Mouse (Mus musculus) heart, postnatal 25 days (tissue): ENCODE measurements around the gene Hoxb1. TPM values are rescaled to one million over a fixed set of nuclear protein-coding genes. Genes with fewer than 3 reads are reported as not detected.

ENCODE experiments used
- DNase-seq: peaks from one replicate; pipeline ENCODE4 v3.0.0; 2022; ENCODE audit warnings: low spot score
- intact Hi-C: fragments of 180-260 bp; cut with DNase I; formaldehyde crosslinking; loops from one replicate; pipeline ENCODE4 v1.15.1; 2025
- total RNA-seq, 2 experiments: library from RNA; stranded (reverse); gene quantifications; 2 replicates each; pipeline ENCODE4 v1.2.3; 2021

Gene Hoxb1
- total RNA-seq, 2 experiments from 2014 or later, result not detected

DNA sequence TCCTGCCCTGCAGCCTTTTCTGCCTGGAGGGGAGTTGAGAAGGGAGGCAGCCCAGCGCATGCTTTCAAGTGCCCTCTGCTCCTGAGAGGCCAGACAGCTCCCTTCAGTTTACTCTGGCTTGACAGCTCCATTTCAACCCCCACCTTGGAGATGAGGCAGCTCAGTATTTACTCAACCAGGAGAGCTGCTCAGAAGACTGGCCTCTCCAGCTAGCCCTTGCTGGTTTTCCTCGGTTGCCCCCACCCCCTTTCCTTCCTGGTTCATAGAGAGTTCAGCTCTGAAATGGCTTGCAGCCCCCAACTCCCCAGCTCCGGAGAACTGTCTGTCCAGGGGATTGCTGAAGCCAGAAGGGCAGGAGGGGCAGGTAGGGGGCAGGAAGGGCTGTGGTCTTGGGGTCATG is 7.0 kb downstream of the Hoxb1 start:
- intact Hi-C loops, result no loop called here
- DNase-seq, result no peak

DNA sequence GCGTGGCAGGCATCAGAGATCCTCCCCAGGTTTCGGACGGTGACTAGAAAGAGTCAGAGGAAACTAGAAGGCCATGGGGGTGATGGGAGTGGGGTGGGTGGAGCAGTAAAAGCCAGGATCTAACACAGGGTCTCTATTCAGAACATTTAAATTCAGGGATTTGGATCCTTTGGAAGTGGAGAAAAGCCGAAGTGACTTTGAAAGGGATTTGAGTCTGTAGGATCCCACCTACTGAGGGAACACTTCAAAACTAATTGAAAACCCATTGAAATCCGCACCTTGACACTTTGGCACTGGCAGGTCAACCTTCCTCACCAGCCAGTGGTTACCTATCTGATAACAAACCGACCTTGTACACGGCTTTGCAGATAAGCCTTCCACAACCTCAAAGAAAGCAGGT is 9.3 kb downstream of the Hoxb1 start:
- intact Hi-C loops, result no loop called here
- no peak for DNase-seq

DNA sequence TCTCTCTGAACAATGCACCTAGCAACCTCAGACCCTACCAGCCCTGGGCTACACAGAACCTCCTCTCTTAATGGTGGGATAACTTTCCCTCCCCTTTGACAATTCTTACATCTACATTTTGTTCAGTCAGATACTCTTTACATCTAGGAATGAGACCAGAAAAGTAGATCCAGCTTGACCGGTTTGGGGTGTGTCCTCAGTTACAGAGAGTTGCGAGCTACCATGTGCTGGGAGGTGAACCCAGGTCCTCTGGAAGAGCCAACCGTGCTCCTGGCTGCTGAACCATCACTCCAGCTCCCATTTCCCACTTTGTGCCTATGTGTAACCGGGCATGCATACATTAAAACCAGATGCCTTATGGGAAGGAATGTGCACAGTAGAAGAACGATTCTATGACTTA is 17.8 kb downstream of the Hoxb1 start:
- intact Hi-C loops, result no loop called here
- DNase-seq, result no peak

DNA sequence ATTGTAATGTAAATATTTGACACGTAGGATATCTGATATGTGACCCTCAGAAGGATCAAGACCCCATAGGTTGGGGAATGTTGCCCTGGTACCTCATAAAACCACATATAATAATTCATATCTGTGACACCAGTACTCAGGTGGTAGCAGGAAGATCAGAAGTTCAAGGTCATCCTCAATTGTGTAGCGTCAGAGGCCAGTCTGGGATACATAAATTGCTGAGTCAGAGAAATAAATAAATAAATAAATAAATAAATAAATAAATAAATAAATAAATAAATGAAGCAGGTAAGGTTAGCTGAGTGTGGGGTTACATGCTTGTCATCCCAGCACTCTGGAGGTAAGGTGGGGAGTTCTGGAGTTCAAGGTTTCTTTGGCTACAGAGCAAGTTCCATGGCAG is 22.1 kb downstream of the Hoxb1 start:
- intact Hi-C loops, result no loop called here

DNA sequence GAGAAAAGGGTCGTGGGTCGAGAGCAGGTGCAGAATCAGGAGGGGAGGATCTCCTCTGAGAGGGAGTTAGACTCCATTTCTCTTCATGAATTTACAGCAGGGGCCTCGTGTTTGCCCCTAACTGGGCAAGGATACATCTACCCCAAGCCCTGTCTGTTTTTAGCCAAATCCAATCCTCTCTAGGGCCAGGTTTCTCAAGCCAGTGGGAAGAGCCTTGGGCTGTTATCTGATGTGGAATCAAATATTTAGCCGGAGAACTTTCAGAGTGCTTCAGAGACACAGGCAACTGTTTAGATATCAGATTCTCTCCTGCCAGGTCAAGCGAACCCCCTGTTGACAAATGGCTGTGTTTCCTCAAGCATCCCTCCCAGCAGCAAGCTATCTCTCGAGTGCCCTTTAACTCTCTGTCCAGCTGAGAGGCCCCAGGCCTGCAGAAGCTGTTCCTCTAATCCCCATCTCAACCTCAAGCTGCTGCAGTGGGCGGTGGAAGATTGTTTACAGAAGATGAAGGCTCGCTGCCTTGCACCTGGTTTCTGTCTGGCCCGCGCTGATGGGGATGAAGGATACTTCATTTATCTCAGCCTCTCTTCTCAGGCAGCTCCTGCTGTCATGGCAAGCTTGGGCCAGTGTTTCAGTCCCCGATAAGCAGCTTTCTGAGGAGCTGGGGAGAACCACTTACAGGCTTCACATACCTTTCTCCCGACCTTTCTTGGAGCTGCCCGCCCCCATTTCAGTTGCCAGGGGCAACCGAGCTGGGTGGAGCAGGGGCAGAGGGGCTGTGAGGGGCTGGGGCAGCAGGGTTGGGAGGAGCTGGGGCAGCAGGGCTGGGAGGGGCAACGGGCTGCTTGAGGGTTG is 31.4 kb downstream of the Hoxb1 start:
- intact Hi-C loops, result no loop called here
- no peak for DNase-seq

More for the DNA sequence above, 22.1 kb downstream of the Hoxb1 start:
- no peak for DNase-seq

DNA sequence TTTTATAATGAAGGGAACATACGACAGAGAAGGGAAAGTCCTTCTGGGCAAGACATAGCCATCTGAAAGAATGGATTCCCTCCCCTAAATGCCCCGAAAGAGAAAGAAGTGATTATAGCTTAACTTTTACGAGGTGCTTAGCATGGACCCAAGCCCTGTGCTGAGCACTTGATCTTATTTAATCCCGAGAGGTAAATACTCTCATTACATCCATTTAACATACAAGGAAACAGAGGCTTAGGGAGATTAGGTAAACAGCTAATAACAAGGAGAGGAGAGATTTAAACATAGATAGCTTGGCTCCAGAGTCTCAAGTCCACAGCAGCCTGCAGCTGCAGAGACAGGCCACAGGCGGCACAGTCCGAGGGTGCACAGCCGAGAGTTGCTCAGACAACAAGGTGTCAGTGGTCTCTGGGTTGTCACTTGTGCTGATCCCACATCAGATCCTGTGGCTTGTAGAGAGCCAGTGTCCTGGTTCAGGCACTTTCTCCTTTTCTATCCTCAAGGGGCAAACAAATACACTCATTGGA is 32.3 kb downstream of the Hoxb1 start:
- DNase-seq, result no peak
- intact Hi-C loops, result no loop called here

DNA sequence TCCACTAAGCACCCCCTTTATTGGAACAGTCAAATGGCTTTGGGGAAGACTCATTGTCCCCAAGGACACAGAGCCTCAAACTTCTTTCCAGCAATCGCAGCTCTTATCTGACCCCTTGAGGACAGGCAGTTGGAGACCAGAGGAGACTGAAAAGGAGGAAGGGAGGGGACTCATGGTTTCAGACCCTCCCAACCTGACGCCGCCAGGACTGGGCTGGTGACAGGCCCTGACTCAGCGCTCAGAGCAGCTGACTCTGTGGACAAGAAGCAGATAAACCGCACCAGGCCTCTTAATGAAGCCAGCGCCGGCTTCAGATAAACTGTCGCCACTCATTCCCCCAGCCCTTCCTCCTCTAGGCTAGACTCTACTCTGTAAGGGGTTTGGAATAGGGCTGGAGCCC is 34.4 kb downstream of the Hoxb1 start:
- intact Hi-C loops, result no loop called here
- DNase-seq, result peak; percentile 15

DNA sequence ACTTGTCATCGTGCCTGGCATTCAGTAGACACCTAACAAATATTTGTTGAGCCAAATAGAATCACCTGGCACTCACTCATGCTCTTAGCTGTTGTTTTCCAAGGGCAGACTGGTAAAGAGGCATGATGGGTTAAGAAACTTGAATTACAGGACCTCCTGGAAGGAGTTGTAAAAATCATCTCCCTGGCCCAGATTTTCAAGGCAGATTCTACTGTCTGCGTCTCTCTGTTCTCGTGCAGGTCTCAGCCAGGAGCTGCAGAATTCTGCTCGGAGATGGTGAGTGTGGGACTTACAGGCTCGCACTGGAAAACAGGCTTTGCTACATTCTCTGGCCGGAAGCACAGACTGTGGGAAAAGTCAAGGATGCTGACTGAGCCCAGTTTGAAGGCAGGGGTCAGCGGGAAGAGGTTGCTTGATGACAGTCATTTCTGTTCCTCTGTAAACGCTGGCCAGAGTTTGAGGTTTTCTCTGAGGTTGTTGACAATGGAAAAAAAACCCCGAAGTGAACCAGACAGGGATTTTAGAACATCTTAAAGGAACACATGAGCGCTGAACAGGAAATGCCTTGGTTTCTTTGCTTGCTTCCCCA is 38.6 kb downstream of the Hoxb1 start:
- intact Hi-C loops, result no loop called here
- no peak for DNase-seq

DNA sequence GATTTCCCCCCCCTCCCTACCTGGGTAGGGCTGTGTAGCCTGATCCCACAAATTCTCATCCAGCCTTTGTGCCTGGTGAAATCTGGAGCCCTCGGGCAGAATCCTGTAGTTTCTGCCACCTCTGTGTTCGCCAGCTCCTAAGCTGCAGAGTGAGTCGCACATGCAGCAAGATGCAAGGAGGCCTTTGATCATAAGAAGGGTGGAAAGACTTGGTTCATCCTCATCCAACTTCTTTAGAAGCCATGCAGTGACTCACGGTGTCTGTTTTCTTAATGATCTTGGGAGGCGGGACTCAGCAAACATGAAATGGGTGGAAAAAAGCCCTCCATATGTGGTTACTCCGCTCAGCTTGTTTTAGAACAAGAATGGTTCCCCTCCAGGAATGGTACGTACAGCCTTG is 39.3 kb downstream of the Hoxb1 start:
- DNase-seq, result no peak
- intact Hi-C loops, result no loop called here

DNA sequence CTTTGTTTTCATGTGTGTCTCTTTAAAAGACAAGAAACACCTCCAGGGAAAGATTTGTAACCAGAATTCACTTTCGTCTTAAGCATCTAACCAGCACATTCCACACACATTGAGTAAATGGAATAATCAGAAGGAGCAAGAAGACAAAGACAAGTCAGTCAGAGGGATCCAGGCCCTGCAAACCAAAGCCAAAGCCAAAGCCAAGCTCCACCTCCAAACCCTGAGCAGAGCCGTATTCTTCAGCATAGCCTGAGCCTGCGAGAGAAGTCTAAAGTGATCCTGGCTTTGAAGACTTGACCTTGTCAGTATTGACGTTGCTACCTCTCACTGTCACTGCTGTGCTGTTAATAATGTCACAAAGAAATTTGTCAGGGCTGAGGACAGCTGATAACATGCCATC is 40.0 kb downstream of the Hoxb1 start:
- no peak for DNase-seq
- intact Hi-C loops, result no loop called here

DNA sequence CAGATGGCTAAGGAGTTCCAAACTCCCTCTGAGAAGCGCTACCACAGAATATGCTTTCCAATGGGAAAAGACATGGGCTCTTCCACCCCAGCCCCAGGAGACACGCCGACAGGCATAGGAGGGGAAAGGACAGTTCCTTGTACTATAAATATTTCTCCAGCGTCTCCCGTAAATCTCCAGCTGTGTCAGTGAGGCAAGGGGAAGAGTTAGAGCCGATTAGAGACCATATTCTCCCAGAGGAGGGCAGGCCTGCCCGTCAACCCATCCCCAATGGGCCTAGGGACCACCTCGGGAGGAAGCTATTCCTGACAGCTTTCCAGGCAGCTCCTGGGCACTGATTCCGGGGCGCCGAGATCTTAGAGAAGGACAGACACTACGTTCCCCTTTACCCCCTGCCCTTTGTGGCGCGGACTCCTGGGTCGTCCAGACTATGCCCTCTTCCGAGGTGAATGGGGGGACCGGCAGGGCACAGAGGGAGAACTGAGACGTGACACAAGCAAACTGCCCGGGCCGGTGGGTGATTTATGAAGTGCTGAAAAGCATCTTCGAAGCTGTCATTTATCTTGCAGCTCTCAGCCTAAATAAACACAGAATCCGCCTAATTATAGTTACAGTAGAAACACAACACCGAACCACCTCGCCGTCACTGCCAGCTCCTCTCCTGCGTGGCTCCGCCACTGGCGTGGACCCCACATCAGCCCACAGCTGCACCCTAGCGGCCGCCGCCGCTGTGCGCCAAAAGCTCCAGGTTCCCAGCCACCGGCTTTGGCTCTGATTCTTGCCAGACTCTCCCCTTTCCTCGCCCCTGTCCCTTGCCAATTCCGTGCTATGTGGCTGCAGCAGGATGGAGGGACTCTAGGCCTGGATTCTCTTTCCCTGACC is 41.9 kb downstream of the Hoxb1 start:
- intact Hi-C loops, result loop anchor here (2.0 kb wide), 1 partner anchor 105 kb away; the partner anchor contains the start of gene Hoxb5
- peak; percentile 40 for DNase-seq

DNA sequence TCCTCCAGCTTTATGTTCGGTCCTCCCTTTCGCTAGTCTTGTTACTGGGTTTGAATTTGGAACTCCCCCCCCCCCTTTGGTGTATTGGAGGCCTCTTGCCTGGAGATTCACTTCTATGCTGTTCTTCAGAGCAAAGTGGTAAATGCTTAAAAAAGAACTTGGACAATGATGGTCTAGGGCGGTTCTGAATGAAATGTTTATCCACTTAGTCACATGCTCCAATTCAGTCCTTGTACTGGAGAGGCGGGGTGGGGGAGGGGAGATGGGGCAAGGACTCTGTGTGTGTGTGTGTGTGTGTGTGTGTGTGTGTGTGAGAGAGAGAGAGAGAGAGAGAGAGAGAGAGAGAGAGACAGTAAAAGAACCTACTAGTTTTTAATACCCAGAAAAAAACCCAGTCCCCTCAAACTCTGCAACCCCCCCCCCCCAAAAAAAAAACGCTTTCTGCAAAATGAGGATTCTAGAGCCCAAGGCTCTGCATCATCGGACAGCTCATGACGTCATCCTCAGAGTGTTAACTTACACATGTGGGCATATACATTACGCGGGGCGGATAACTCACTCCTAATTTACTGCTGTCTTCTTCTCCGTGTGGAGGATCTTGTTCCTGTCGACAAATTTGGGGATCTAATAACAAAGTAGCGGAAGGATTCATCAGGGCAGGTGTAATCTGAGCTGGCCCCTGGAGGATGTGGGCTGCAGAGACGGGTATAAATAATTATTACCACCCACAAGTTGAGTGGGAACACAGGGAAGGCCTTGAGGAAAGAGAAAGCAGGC is 42.9 kb downstream of the Hoxb1 start:
- intact Hi-C loops, result no loop called here
- no peak for DNase-seq

DNA sequence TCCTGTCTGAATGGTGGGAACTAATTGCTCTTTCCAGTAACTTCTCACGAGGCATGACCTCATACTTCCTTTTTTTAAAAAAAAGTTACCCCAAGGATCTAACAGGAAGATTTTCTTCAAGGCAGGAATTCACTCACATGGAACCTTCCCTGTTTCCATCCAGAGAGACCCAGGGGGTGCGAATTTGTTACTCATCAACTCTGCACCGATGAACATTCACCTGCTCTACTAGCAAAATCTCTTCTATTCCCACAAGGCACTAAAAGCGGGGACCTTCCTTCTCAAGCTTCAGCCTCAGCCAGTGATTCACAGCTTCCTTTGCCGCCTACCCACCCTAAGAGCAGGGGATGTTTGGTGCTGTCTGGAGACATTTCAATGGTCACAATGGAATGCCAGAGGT is 45.5 kb downstream of the Hoxb1 start:
- intact Hi-C loops, result no loop called here
- no peak for DNase-seq

DNA sequence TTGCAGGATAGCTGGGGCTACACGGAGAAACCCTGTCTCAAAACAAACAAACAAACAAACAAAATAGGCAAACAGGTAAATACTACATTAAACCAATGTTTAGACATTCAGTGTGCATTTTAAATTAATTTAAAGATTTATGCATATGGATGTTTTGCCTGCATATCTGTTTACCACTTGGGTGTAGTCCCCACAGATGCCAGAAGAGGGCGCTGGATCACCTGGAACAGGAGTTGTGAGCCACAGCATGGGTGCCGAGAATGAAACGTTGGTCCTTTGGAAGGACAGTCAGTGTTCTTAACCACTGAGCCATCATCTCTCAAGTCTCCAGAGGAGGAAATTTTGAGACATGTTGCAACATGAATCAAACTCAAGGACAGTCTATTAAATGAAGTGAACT is 46.4 kb downstream of the Hoxb1 start:
- intact Hi-C loops, result no loop called here
- DNase-seq, result no peak

DNA sequence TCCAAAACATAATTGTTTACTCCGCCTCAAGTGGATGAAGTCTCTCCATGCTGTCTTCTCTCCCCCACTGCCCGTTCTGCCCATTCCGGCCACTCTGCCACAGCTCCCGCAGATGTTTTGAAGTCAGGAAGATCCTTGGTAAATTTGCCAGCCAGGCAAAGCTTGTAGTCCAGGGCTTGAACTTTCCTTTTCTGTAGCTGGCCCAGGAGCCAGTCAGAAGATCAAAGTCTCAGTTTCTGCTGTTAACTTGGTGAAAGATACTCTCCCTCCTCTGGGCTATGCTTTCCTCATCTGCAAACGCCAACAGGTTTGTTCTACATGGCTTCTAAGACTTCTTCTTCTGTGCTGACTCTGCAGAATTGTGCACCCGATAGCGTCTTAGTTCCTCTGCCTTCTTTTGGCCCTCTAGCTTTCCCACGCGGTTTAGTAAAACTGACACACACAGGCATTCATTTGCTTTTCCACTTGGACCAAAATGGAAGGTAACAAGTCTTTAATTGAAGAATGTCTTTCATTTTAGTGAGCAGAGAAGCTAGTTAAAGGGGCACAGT is 47.5 kb downstream of the Hoxb1 start:
- intact Hi-C loops, result no loop called here
- no peak for DNase-seq

DNA sequence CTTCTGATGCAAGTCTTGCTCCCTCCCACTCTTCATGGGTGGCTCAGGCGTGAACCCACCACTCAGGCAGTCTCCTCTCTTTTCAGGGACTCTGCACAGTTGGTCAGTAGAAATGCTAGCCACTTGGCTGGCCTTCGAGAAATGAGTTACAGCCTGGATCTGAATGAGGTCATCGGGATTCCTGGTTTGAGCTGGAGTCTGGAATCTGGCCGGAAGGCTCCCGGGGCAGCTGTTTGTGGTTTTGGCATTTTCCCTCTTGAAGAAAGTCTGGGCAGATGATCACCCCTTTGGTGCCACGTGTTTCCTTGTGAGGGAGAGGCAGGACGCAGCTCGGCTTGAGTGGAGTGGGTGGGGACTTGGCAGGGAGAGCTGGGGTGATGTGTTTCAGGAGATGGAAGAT is 48.0 kb downstream of the Hoxb1 start:
- intact Hi-C loops, result no loop called here
- peak; percentile 75 for DNase-seq

DNA sequence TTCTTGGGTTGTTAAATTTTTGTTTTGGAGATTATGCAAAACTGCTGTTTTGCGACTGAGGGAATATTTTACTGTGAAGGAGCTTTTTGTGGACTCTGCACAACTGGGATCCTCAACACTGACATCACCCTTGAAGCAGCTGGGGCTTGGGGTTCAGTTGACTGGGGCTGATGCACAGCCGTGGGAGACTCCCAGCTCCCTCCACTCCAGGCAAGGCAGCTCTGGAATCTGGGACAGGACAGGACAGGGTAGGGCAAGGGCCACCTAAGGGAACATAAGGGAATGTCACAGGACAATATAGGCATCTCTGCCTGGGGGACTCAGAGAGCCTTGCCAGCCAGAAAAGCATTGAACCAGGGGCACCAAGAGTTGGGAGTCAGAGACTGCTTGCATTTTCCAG is 48.5 kb downstream of the Hoxb1 start:
- DNase-seq, result no peak
- intact Hi-C loops, result no loop called here
